16 mouse cellular contexts compared by ENCODE assay signal in the genomic region with DNA sequence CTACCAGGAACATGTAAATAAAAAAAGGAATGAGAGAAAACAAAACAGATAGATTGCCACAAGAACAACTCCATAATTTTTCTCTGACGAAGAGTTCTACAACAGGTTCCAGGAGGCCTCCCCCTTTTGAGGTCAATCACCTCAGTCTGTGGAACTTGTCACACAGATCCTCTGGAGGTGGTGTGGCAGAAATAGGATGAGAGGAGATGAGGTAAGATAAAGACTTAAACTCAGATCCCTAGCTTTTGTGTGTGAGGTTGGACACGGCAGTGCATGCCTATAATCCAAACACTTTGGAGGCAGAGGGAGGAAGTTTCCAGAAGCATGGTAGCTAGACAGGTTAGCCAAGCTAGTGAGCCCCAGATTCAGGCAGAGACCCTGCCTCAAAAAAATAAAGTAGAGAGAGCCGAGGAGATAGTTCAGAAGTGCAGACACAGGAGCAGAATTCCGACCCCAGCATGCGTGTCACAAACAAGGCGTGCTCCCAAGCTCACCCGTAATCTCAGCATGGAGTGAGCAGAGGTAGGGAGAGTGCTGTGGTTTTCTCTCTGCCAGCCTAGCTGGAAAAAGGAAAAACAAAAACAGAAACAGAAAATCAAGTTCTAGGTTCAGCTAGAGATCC.
"Had no signal": no experiment of that assay in that cellular context is flagged by ENCODE, and none has a peak within 500 bp of the region (broad histone marks: within the 10 kb centered on the region; RNA-seq: fewer than 3 reads in every experiment).

No protein-coding gene starts in this region.

- H3K9me3 ChIP-seq: neural tube, embryonic 13.5 days; neural tube, embryonic 15.5 days; stomach, embryonic 15.5 days had no signal

- H3K27ac ChIP-seq: neural tube, embryonic 13.5 days; neural tube, embryonic 15.5 days; stomach, embryonic 15.5 days; stomach, postnatal 0 days had no signal

- H3K4me3 ChIP-seq: neural tube, embryonic 13.5 days; neural tube, embryonic 15.5 days; stomach, embryonic 15.5 days had no signal

- H3K27me3 ChIP-seq: neural tube, embryonic 13.5 days; neural tube, embryonic 15.5 days; stomach, embryonic 15.5 days had no signal

- DNase-seq: retina, postnatal 1 day; right cerebral cortex, adult 18-20 months; right cerebral cortex, postnatal 14 days; right cerebral cortex, postnatal 25 days; right cerebral cortex, postnatal 4 days; spleen, adult 18-20 months; thymus, adult 18-20 months; thymus, adult 2 months; thymus, postnatal 14 days; thymus, postnatal 25 days; thymus, postnatal 36 days; thymus, postnatal 4 days had no signal

- H3K4me2 ChIP-seq: neural tube, embryonic 13.5 days; neural tube, embryonic 15.5 days; stomach, embryonic 15.5 days had no signal

- H3K9ac ChIP-seq: neural tube, embryonic 13.5 days; neural tube, embryonic 15.5 days; stomach, embryonic 15.5 days had no signal

- H3K36me3 ChIP-seq: neural tube, embryonic 13.5 days; neural tube, embryonic 15.5 days; stomach, embryonic 15.5 days had no signal

- H3K4me1 ChIP-seq: stomach, embryonic 15.5 days had no signal
